Mouse (Mus musculus) thymus, postnatal 36 days (tissue): ENCODE results near the gene Cfb.
A peak's percentile ranks its signal among the peaks of the same experiment; 100 is the strongest.

Experiments used
- DNase-seq, 2 experiments: peaks; one replicate each; pipeline ENCODE4 v3.0.0; 2022; ENCODE audit warnings: mixed read lengths in 2 of 2

Gene Cfb

GRCm38 (mm10) chr17:34883332-34883731 lies 21.0 kb upstream of the Cfb start:
- DNase-seq = no peak

- DNase-seq = no peak
Measured at GRCm38 (mm10) chr17:34881683-34882310, 19.5 kb upstream of the Cfb start, which contains the start of gene Gm20547. Gene Gm20547, minus strand, starts transcription at chr17:34882042.

- DNase-seq = no peak
Measured at GRCm38 (mm10) chr17:34881166-34881565, 18.8 kb upstream of the Cfb start.

- DNase-seq = no peak
Measured at GRCm38 (mm10) chr17:34879336-34879879, 17.1 kb upstream of the Cfb start, which contains the start of gene Zbtb12. Gene Zbtb12, plus strand, starts transcription at chr17:34879483.

- DNase-seq = no peak
Measured at GRCm38 (mm10) chr17:34874321-34874720, 12.0 kb upstream of the Cfb start.

- DNase-seq = no peak
Measured at GRCm38 (mm10) chr17:34865981-34866380, 3.7 kb upstream of the Cfb start.

GRCm38 (mm10) chr17:34861704-34862415 lies 458 bp downstream of the Cfb start:
- no peak for DNase-seq

GRCm38 (mm10) chr17:34860514-34860913 lies 1.8 kb downstream of the Cfb start:
- no peak for DNase-seq

GRCm38 (mm10) chr17:34858670-34859069 lies 3.6 kb downstream of the Cfb start:
- no peak for DNase-seq

- DNase-seq = peak; percentile 37 to 45
Measured at GRCm38 (mm10) chr17:34855825-34856224, 6.5 kb downstream of the Cfb start.

- no peak for DNase-seq
Measured at GRCm38 (mm10) chr17:34854761-34855160, 7.6 kb downstream of the Cfb start.

- no peak for DNase-seq
Measured at GRCm38 (mm10) chr17:34853511-34853910, 8.8 kb downstream of the Cfb start.

GRCm38 (mm10) chr17:34850517-34851125 lies 11.7 kb downstream of the Cfb start:
- DNase-seq = no peak

GRCm38 (mm10) chr17:34849722-34850516 lies 12.4 kb downstream of the Cfb start, which contains the start of the genes Skiv2l and Nelfe:
Gene Skiv2l, minus strand, starts transcription at chr17:34850210.
Gene Nelfe, plus strand, starts transcription at chr17:34850391.
- peak; percentile 98 to 99 for DNase-seq

GRCm38 (mm10) chr17:34847615-34848014 lies 14.7 kb downstream of the Cfb start:
- DNase-seq = no peak

- DNase-seq = no peak
Measured at GRCm38 (mm10) chr17:34847192-34847591, 15.1 kb downstream of the Cfb start.

- DNase-seq = no peak
Measured at GRCm38 (mm10) chr17:34844884-34845283, 17.4 kb downstream of the Cfb start.

- no peak for DNase-seq
Measured at GRCm38 (mm10) chr17:34840736-34841307, 21.5 kb downstream of the Cfb start.

GRCm38 (mm10) chr17:34838785-34839184 lies 23.5 kb downstream of the Cfb start:
- DNase-seq = no peak

- DNase-seq = peak; percentile 4 to 46
Measured at GRCm38 (mm10) chr17:34837464-34838324, 24.6 kb downstream of the Cfb start.

GRCm38 (mm10) chr17:34836856-34837221 lies 25.5 kb downstream of the Cfb start, which contains the start of the genes Stk19 and Dxo:
Gene Stk19, minus strand, starts transcription at chr17:34836945.
Gene Dxo, plus strand, starts transcription at chr17:34837019.
- peak; percentile 91 to 94 for DNase-seq
